Mouse (Mus musculus) left cerebral cortex, postnatal 25 days (tissue): Measurements from ENCODE around the gene Mmp9. TPM values are rescaled to one million over a fixed set of nuclear protein-coding genes. Genes with fewer than 3 reads are reported as not detected.

Experiments used
- DNase-seq, 2 experiments: peaks; one replicate each; pipeline ENCODE4 v3.0.0; 2022; ENCODE audit warnings: low spot score in 2 of 2, mixed read lengths in 1 of 2
- intact Hi-C: fragments of 180-260 bp; cut with DNase I; formaldehyde crosslinking; loops from one replicate; pipeline ENCODE4 v1.15.1; 2025
- total RNA-seq, 2 experiments: library from RNA; stranded (reverse); gene quantifications; 2 replicates each; pipeline ENCODE4 v1.2.3; 2021

Mmp9 gene
- total RNA-seq: 1 to 10 TPM; 1.9 to 2.0 TPM

GRCm38 (mm10) chr2:164940140-164940830 lies at the start of gene Mmp9:
Mmp9 (plus strand) TSS chr2:164940780.
- no peak for DNase-seq
- intact Hi-C loops: no loop called here

- DNase-seq: no peak
- intact Hi-C loops: no loop called here
These were observed 49.3 kb upstream of the Mmp9 start for GRCm38 (mm10) chr2:164891056-164891834.

DNA sequence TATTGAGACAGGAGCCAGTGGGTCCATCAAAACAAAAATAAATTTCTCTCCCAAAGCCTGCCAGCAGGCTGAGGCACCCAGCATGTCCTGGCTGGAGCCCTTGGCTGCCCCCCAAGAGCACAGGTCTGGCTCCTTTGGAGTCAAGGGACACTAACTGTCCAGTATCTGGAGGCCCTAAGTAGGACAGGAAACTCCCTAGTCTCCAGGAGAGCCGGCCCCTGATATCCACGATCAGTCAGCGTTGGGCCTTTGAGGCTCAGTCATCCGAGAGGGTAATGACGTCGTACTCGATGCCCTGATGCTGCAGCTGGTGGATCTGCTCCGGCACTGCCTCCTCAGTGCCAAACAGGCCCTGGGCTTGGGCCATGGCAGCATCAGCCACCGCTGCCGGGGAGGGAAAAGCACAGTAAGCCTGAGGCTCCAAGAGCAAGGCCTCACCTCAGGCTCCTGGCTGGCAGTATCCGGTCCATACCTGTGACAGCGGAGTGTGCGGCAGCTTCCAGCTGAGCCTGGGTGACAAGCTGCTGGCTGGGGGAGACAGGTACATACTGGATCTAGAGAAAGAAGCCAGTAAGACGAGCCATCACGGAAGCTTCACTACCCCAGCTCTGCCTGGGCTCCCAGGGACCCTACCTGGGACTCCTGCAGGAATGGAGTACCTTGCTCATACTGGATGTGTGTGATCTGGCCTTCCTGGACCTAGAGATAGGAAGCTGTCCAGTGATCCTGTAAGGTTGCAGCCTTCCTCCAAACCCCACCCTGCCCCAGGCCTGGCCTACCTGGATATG lies 48.5 kb upstream of the Mmp9 start:
- DNase-seq: no peak
- intact Hi-C loops: no loop called here

- intact Hi-C loops: no loop called here
- DNase-seq: no peak
These were observed 47.8 kb upstream of the Mmp9 start for GRCm38 (mm10) chr2:164892696-164893216.

- intact Hi-C loops: no loop called here
- DNase-seq: no peak
These were observed 46.5 kb upstream of the Mmp9 start for GRCm38 (mm10) chr2:164894048-164894447.

- intact Hi-C loops: no loop called here
- no peak for DNase-seq
These were observed 45.9 kb upstream of the Mmp9 start for GRCm38 (mm10) chr2:164894644-164895043.

DNA sequence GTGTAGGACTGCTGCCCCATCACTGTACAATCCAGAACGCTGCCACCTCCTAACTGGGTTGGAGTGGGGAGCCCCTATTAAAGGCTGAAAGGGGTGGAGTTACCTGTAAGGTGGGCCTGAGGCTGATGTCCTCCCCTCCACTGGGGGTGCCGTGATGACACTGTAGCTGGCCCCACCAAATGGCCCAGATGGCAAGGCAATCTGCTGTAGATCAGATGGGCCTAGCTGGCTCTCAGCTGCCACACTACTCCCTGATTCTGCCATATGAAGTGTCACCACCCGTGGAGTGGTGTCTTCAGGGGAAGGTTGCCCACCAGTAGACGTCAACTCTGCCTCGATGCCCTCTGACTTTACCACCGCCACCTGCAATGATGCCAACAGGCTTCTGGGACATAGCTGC lies 44.7 kb upstream of the Mmp9 start:
- intact Hi-C loops: no loop called here
- DNase-seq: no peak

DNA sequence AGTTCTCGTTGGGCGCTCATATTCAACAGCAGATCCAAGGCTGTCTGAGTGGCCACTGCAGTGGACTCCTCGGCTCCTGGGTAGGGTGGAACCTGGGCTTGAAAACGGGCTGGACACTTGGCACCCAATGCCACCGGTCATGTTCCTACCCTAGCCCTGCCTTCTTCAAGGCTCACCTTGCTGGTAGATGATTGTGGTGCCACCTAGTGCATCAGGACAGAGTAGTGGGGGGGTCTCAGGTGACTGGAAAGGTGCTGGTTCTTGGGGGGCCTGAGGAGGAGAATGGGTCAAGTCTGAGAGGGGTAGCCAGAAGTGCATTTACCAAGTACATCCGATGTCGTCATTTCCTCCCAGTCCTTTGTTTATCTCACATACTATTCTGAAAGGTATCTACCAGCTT lies 42.6 kb upstream of the Mmp9 start:
- DNase-seq: no peak
- intact Hi-C loops: no loop called here

DNA sequence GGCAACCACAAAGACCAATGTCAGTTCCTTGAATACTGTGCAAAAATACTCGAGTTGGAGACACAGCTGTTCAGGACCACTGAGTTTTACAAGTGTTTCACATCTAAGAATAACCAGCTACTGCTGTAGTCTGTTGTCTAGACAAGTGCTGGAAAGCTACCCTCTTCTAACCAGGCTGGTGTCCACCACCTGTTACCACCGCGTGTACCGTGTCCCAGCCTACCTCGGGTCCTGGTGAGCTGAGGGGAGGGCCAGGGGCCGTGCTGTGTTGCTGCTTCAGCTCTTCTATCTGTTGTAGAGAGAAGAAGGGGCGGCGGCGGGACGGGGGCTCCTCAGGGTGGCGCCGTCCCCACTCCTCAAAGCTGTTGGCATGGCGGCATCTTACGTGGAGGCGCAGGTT lies 41.5 kb upstream of the Mmp9 start:
- intact Hi-C loops: no loop called here
- no peak for DNase-seq

- DNase-seq: no peak
- intact Hi-C loops: no loop called here
These were observed 40.7 kb upstream of the Mmp9 start for GRCm38 (mm10) chr2:164899723-164900459.

DNA sequence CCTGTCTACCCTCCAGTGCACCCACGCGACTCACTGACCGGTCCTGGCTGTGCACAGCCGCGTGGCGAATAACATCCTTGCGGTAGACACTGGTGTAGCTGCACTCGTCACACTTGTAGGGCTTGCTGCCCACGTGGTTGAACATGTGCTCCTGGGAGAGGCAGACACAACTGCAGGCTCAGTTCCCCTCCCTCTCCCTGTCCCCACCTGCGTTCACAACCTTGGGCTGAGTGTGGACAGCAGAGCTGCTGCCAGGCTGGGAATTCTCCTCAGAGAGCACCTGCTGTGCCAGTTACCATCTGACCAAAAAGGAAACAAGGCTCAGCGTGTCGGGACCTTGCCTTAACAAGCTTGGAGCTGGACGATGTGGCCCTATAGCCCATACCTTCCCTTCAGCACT lies 39.2 kb upstream of the Mmp9 start:
- intact Hi-C loops: no loop called here
- no peak for DNase-seq

DNA sequence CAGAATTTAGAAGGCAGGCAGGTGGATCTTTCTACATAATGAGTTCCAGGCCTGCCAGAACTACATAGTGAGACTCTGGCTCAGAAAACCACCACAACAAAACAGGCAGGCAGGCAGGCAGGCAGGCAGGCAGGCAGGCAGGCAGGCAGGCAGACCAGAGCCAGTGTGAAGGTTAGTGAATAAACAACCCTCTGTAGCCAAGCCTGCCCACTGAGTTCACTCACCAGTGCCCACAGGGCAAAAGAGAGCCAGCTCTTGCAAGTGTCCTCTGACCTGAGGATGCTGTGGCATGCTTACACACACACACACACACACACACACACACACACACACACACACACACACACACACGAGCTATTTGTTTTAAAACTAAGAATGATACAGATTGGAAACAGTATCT lies 37.1 kb upstream of the Mmp9 start:
- intact Hi-C loops: no loop called here
- no peak for DNase-seq

GRCm38 (mm10) chr2:164906071-164906470 lies 34.5 kb upstream of the Mmp9 start:
- intact Hi-C loops: no loop called here
- DNase-seq: no peak

DNA sequence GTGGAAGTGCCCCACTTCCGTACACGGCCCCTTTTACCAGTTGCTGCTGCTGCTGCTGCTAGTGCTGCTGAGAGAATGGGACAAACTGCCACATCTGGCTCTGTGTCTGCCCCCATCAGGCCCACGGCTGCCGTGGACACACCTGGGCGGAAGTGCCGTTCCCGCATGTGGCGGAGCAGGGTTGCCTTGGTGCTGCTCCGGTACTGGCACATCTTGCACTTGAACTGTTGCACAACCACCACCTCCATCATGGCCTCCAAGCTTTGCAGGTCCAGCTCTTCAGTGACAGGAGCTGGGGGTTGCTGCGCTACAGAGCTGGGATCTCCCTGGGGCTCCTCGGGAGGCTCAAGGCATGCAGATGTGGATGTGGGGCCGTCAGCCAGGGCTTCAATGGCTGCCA lies 33.1 kb upstream of the Mmp9 start:
- no peak for DNase-seq
- intact Hi-C loops: no loop called here

DNA sequence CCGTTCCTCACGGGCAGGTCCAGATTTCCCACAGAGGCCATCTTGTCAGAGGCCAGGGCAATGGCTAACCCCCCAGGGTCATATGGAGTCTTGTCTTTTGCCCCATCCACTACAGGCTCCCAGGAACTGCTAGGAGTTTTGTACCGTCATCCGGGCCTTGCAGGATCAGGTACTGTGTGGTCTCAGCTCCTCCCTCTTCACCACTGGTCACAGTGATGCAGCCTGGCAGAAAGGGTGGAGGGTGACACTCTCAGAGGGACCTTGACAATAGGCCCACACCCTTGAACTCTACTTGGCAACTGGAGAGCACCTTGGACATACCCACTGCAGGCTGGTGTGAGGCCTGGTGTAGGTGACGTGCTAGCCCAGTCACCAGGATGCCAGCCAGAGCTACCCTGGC lies 32.6 kb upstream of the Mmp9 start:
- DNase-seq: no peak
- intact Hi-C loops: no loop called here

- intact Hi-C loops: no loop called here
- DNase-seq: no peak
These were observed 31.5 kb upstream of the Mmp9 start for GRCm38 (mm10) chr2:164909100-164909499.

GRCm38 (mm10) chr2:164909542-164909941 lies 31.0 kb upstream of the Mmp9 start:
- DNase-seq: no peak
- intact Hi-C loops: no loop called here

DNA sequence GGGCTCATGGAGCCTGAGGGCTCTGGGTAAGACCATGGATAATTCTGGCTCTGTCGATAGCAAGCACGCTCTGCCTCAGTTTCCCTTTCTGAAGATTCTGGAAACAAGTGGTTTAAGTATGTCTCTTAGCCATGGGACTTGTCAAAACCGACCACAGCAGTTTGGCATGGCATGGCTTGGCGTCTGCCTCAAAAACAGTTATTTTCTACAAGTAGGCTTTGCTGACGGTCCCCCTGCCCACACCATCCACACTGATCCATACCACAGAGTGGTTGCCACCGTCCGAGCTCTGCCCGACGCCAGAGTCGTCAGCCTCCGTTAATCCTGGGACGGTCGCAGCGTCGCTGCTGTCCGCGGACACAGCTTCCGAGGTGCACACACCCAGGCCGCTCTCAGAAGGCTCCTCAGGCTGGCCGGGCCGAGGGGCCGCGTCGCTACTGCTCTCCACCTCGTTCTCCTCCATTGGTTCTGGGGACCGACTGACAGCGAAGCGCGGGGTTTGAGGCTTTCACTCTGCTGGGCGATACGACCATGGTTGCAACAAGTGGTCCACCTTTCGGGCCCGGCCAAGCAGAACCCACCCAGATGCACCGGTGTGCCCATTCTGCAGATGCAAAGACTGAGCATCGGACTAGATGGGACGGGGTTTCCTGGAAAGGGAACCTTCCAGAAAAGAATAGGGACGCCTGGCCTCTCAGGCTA lies 30.1 kb upstream of the Mmp9 start:
- DNase-seq: no peak
- intact Hi-C loops: loop anchor here (1.0 to 2.0 kb wide), 2 partner anchors 31 to 78 kb away; partner anchors contain the start of genes Ctsa, Neurl2 and Pcif1
